Mouse (Mus musculus) heart, postnatal 36 days (tissue): ENCODE results near the gene Wdr3. TPM values are rescaled to one million over a fixed set of nuclear protein-coding genes. Genes with fewer than 3 reads are reported as not detected.

ENCODE experiments used
- total RNA-seq, 2 experiments: library from RNA; stranded (reverse); gene quantifications; 2 replicates each; pipeline ENCODE4 v1.2.3; 2021

Gene Wdr3
- total RNA-seq, 2 experiments from 2014 or later, result 10.0 to 10.2 TPM

Other genes starting within 250 kb of the Wdr3 start
- gene Gdap2, start within 50 bp of the Wdr3 start, total RNA-seq, result 10 to 100 TPM in 1 of 2 experiments, 1 to 10 TPM in 1; 9.6 to 10.5 TPM